Mouse (Mus musculus) fibroblast of lung, adult 2 months (primary cell): Measurements from ENCODE around the gene Pex12.
A peak's percentile ranks its signal among the peaks of the same experiment; 100 is the strongest.
"Not testable (repeated sequence)": the region's sequence is repeated elsewhere in the genome, so short reads cannot be mapped to it uniquely, and the experiment has no call there.

ENCODE experiments used
- DNase-seq: peaks from one replicate; pipeline ENCODE4 v3.0.0-alpha.2; 2011; ENCODE audit warnings: low read depth

Pex12 gene

DNA sequence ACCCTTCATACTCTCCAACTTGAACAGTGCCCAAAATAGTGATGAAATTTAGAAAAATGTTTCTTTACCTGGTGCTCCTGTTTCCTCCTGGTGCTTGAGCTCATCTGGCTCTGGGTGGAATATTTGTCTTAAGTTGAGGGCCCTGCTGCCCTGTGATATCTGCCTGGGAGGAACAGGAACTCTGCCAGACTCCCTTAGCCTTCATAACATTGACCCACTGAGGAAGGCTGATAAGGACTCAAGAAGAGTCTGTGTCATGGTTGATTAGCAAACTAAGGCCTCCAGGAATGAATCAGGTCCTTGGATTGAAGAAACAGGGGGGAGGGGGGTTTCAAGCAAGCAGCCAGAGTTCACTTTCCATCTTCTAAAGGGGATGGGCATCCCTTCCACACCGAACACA lies 15.8 kb downstream of the Pex12 start, which contains the start of gene Slfn14:
TSS of gene Slfn14 (minus strand) at position 161 of the 400 bp plus-strand sequence.
- no peak for DNase-seq

DNA sequence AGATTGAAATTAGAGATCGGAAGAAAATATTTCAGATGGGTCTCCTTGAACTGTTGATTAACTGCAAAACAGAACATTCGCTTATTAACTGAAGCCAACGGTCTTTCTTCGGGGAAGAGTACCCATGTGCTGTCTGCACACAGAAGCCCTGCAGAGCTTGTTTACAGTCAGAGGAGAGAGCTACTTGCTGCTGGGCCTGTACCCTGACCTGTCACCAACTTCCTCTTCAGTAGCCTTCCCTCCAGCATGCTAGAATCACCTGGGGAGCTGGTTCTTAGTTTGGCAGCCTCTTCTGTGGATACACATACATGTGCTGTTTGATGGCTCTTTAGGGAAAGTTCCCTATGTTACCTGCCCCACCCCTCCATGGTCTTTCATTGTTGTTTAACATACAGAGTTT lies 16.8 kb downstream of the Pex12 start:
- DNase-seq = no peak

DNA sequence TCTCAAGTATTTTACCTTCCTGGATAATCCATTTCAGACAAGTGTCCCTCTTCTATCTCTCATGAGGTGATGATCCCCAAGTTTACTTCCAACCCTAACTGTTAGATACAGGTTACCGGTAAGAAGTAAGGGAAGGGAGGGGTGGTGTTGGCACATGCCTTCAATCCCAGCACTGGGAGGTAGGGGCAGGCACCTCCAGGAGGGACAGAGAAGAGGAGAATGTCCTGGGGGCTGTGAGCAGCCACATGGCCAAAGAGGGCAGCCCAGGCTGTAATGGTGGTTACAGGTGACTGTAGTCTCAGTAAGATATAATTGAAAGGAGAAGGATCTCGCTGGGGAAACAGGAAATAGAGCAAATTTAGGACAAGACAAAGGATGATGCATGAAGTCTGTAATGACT lies 20.3 kb downstream of the Pex12 start:
- no peak for DNase-seq

DNA sequence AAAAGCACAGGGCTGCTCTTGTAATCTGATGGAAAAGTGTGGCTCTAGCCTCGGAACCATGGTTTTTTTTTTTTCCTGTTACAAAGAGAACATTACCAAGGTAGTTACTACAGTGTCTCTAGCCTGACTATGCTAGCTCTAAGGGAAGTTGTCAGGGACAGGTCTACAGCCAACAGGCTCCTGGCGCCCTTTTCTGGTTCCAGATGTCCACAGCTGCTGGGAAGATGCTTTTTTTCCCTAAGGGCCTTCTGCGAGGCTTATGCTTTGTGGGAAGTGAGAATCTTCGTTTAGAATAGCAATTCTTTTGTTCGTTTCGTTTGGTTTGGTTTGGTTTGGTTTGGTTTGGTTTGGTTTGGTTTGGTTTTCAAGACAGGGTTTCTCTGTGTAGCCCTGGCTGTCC lies 22.7 kb downstream of the Pex12 start:
- DNase-seq = no peak

DNA sequence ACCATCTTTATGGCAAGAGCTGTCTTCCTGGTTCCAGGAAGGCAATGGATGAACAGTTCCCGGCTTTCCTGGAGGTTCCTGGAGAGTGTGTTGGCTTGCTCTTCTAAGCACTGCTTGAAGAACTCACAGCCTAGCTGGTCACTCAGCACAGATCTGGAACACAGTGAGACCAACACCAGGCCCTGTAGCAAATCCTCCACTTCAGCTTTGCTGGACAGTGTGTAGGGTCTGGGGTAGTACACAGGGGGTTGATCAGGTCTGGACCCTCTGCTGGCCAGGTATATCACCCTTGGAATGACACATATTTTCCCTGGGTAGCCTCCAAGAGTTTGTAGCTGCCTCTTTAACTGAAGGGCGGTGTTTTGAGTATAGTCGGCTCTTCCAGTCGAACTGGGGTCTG lies 23.4 kb downstream of the Pex12 start:
- no peak for DNase-seq

DNA sequence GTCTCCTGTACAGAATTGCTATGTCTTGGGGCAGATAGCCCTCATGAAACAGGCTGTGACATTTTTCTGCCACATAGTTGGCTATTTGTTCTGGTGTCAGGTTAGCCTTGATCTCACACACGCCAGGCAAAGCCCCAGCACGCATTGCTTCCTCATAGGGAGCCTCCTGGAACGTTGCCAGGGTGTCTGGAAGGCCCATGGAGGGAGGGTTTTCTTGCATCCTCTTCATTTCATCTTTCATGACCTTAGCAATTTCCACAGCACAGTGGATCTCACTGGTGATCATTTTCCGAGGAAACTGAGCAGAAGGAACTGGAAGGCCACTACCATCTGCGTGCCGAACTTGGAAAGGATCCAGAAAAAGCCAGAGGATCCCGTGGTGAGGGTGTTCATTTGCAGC lies 26.1 kb downstream of the Pex12 start:
- DNase-seq = no peak

DNA sequence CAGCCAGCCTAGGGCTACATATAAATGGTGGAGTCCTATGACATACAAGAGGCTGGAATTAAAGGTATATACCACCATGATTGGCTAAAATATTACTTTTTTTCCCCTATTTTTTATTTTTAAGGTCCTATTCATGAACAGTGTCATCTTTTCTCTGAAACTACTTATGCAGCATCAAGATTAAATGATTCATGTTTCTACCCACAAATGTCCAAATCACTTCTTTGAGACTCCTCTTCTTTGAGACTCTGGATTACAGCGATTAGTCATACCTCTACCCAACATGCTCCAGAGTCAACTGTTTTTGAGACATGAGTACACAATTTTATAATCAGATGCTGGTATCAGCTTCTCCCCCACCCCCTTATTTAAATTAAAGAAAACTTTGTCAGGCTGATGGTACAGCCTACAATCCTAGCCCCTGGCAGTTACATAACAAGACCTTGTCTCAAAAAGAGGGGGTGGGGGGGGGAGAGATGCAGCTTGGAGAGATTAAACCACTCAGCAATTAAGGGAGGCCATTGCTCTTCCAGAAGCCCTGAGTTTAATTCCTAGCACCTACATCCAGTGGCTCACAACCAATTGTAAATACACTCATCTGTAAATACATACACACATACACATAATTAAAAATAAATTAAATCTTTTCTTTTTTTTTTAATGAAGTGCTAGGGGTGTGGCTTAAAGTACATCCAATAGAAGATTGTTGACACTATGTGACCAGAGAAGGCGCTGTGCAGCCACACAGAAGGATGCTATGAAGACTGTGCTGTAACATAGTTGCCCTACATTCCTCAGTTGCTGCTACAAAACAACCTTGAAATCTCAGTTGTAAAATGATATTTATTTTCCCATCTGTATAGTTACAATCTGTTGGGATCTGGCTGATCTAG lies 30.2 kb downstream of the Pex12 start:
- DNase-seq = peak; percentile 7

DNA sequence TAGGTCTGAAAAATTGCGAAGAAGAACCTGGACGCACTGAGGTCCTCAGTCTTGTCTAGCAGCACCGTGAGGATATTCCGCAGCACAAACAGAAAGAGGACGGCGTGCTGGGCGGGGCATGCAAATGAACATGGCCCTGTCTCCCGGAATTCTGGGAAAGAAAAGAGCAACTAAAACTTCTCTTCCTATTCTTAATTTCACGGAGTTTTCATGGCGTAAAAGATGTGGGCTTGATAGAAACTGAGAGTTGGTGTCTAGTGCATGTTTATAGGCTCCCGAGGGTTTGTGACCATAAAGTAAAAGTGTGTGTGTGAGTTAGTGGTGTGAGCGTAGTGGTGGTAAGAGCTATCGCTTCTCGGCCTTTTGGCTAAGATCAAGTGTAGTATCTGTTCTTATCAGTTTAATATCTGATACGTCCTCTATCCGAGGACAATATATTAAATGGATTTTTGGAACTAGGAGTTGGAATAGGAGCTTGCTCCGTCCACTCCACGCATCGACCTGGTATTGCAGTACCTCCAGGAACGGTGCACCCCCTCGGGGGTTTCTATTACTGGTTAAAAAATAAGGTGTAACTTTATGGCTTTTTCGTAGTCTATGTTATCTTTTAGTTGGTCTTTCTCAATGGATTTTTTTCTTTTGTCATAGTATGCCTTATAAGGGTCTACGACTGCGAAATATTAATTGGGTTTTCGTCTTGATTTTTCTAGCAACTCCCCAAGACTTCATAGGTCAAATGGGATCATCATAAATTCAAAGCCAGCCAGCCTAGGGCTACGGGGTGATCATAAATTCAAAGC lies 31.0 kb downstream of the Pex12 start:
- peak; percentile 75 for DNase-seq

DNA sequence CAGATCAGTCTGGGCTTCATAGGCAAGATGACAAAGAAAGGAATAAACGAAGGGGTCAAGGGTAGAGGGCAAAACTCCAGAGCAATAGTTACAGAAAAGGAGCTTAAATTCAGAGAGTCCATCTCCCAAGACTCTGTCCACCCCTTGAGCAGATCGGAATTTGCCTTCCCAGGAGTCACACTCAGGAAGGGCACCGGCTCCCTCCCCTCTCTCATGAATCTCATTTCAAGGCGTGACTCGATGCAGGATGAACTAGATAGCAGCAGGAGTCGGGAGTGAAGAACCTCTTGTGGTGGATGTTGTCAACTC lies 31.6 kb downstream of the Pex12 start:
- no peak for DNase-seq

DNA sequence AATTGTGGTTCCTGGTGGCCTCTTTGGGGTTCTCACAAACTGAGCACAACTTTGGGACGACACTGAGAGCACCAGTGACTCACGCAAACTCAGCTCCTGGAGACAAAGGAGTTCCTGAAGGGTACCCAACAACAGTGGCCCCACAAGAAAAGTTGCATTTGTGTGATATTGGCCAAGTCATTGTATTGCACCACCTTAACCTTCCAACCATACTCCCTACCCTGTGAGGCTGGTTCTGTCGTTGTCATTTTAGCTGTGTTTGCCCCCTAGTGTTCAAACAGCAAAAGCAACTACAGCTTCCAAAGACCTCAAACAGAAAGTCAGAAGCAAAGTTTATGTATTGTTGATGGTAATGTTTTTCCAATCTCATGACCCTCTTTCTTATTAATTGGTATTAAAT lies 39.2 kb downstream of the Pex12 start:
- peak; percentile 2 for DNase-seq

DNA sequence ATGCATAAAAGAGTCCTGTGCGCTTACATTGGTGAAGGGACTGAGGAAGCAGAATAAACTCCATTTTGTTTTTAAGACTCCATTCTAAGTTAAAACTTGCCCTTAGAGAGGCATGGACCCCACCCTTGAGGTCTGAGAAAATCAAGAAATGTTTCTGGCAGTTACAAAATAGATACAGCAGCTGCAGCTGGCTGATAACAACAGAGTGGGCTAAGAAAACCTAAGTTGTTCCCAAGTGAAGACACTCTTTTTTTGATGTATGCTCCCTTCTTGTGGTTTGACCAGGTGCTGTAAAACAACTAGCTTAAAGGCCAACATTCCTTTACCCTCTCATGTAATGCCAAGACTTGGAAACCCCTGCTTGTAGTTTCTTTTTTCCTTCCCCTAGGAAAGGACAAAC lies 39.7 kb downstream of the Pex12 start:
- DNase-seq = no peak

DNA sequence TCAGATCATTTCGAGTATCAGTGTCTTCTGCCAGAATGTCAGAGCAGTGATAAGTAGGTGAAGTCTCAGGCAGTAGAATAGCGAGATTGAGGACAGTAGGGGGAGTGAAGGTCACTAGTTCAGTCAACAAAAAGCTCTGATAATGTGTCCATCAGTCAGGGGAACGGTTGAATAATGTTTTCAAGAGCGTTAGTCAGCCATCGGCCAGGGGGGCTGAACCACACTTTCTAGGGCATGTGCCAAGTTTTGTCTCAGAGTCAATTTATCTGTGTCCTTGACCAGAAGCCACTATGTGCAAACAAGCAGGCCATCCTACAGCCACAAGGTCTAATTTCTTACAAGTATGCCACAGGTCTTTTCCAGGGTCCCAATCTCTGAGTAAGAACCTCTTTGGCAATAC lies 45.2 kb downstream of the Pex12 start:
- DNase-seq = not testable (repeated sequence)
